Mouse (Mus musculus) myocyte (in vitro differentiated cells): ENCODE data around the gene Lrp11. TPM values are rescaled to one million over a fixed set of nuclear protein-coding genes. Genes with fewer than 3 reads are reported as not detected.

Source experiments
- H3K27me3 ChIP-seq: one replicate; pipeline ENCODE4 v1.6.1; 2011; ENCODE audit not compliant: control insufficient read depth, insufficient read depth, insufficient read length
- H3K36me3 ChIP-seq: one replicate; pipeline ENCODE4 v1.6.1; 2011; ENCODE audit not compliant: control insufficient read depth, insufficient read depth
- H3K4me2 ChIP-seq: one replicate; pipeline ENCODE4 v1.6.1; 2011; ENCODE audit warnings: low read depth, control low read depth
- H3K4me3 ChIP-seq: one replicate; pipeline ENCODE4 v1.5.1; 2011; ENCODE audit warnings: mild to moderate bottlenecking, control low read depth, moderate library complexity
- H3K79me2 ChIP-seq: one replicate; pipeline ENCODE4 v1.6.1; 2011; ENCODE audit not compliant: control insufficient read depth, insufficient read depth
- H3ac ChIP-seq: one replicate; pipeline ENCODE4 v1.6.1; 2011; ENCODE audit not compliant: control insufficient read depth, insufficient read length
- CEBPB ChIP-seq: IDR thresholded peaks from 2 replicates; pipeline ENCODE4 v1.6.1; 2011; ENCODE audit warnings: mild to moderate bottlenecking, moderate library complexity; ENCODE audit not compliant: poor library complexity, insufficient read depth, severe bottlenecking
- E2F4 ChIP-seq: IDR thresholded peaks from one replicate; pipeline ENCODE4 v1.6.1; 2011; ENCODE audit warnings: mild to moderate bottlenecking, control low read depth, moderate library complexity; ENCODE audit not compliant: insufficient read depth
- MAX ChIP-seq: IDR thresholded peaks from one replicate; pipeline ENCODE4 v1.6.1; 2011; ENCODE audit warnings: low read depth, mild to moderate bottlenecking, control low read depth
- MYOD1 ChIP-seq, 3 experiments: IDR thresholded peaks; one replicate each; pipeline ENCODE4 v1.6.1; 2011; ENCODE audit warnings: control low read depth in 2 of 3, low read depth in 2 of 3, mild to moderate bottlenecking in 2 of 3, moderate library complexity in 1 of 3; ENCODE audit not compliant: insufficient read length in 2 of 3, control insufficient read depth in 1 of 3
- MYOG ChIP-seq, 3 experiments: IDR thresholded peaks; one replicate each; pipeline ENCODE4 v1.6.1; 2011; ENCODE audit warnings: control low read depth in 2 of 3, low read depth in 2 of 3, mild to moderate bottlenecking in 2 of 3; ENCODE audit not compliant: insufficient read length in 2 of 3, control insufficient read depth in 1 of 3, insufficient read depth in 1 of 3
- POLR2A ChIP-seq: IDR thresholded peaks from one replicate; pipeline ENCODE4 v1.6.1; 2011; ENCODE audit warnings: low read depth, mild to moderate bottlenecking, control low read depth, moderate library complexity; ENCODE audit not compliant: insufficient read length
- POLR2AphosphoS2 ChIP-seq: IDR thresholded peaks from one replicate; pipeline ENCODE4 v1.6.1; 2011; ENCODE audit warnings: low read depth, control low read depth; ENCODE audit not compliant: insufficient read length
- REST ChIP-seq: IDR thresholded peaks from one replicate; pipeline ENCODE4 v1.6.1; 2011; ENCODE audit warnings: mild to moderate bottlenecking, control low read depth, moderate library complexity; ENCODE audit not compliant: insufficient read depth, insufficient read length
- SRF ChIP-seq: IDR thresholded peaks from one replicate; pipeline ENCODE4 v1.6.1; 2011; ENCODE audit warnings: low read depth; ENCODE audit not compliant: control insufficient read depth, insufficient read length
- TCF12 ChIP-seq: IDR thresholded peaks from one replicate; pipeline ENCODE4 v1.6.1; 2011; ENCODE audit warnings: mild to moderate bottlenecking, control low read depth; ENCODE audit not compliant: poor library complexity, insufficient read depth, severe bottlenecking
- TCF3 ChIP-seq: IDR thresholded peaks from one replicate; pipeline ENCODE4 v1.6.1; 2011; ENCODE audit warnings: low read depth, control low read depth; ENCODE audit not compliant: insufficient read length
- USF1 ChIP-seq: IDR thresholded peaks from one replicate; pipeline ENCODE4 v1.6.1; 2011; ENCODE audit warnings: low read depth, mild to moderate bottlenecking, control low read depth, moderate library complexity
- polyA plus RNA-seq: library from polyadenylated mRNA; unstranded; fragments of >200 nt; fragmentation: generic; extraction: Trizol; gene quantifications from one replicate; pipeline ENCODE4 v1.2.1, GENCODE M21; 2012; ENCODE audit warnings: missing spikeins

The Lrp11 gene
- polyA plus RNA-seq, 1 experiment: 4.8 TPM

DNA sequence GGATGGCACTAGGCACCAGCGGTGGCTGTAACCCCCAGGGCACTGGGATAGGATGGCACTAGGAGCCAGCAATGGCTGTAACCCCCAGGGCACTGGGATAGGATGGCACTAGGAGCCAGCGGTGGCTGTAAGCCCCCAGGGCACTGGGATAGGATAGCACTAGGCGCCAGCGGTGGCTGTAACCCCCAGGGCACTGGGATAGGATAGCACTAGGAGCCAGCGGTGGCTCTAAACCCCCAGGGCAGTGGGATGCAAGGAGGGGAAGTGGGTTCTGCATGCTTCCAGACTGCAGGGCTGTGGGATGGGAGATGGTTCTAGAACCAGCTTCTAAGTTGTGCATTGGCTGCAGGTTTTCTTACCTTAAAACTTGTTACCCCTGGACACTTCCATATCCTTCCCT is 31.1 kb downstream of the Lrp11 start:
- no peaks in the 10 kb centered on the region for H3K36me3 ChIP-seq
- no peak overlapping the region for H3K4me2 ChIP-seq
- no peaks in the 10 kb centered on the region for H3K27me3 ChIP-seq
- H3ac ChIP-seq: no peak overlapping the region
- no peaks in the 10 kb centered on the region for H3K79me2 ChIP-seq
- TF ChIP-seq POLR2A (no peak), MYOG (IDR thresholded peaks at IDR 0.05; ENCODE audit: control insufficient read depth in 1 of 3, insufficient read depth in 1 of 3, insufficient read length in 2 of 3, low read depth in 2 of 3) (no peak), POLR2AphosphoS2 (no peak), MYOD1 (IDR thresholded peaks at IDR 0.05; ENCODE audit: control insufficient read depth in 1 of 3, insufficient read length in 2 of 3, low read depth in 2 of 3) (no peak), MAX (no peak), USF1 (no peak), SRF (no peak), TCF3 (no peak)
- H3K4me3 ChIP-seq: no peak overlapping the region

- Histone ChIP-seq H3K4me2 (no peak overlapping the region), H3ac (no peak overlapping the region), H3K79me2 (no peaks in the 10 kb centered on the region), H3K4me3 (no peak overlapping the region), H3K27me3 (no peaks in the 10 kb centered on the region), H3K36me3 (no peaks in the 10 kb centered on the region)
- no peak for TF ChIP-seq MYOG (IDR thresholded peaks at IDR 0.05; ENCODE audit: control insufficient read depth in 1 of 3, insufficient read depth in 1 of 3, insufficient read length in 2 of 3, low read depth in 2 of 3)
- no peak for TF ChIP-seq MYOD1 (IDR thresholded peaks at IDR 0.05; ENCODE audit: control insufficient read depth in 1 of 3, insufficient read length in 2 of 3, low read depth in 2 of 3)
- no peak for TF ChIP-seq POLR2AphosphoS2
- no peak for TF ChIP-seq TCF12
- TF ChIP-seq E2F4: no peak
- no peak for TF ChIP-seq TCF3
- no peak for TF ChIP-seq USF1
- TF ChIP-seq REST: no peak
- TF ChIP-seq CEBPB: no peak
- TF ChIP-seq SRF: no peak
- TF ChIP-seq MAX: no peak
- TF ChIP-seq POLR2A: no peak
Observed at GRCm38 (mm10) chr10:7622378-7622777, 32.8 kb downstream of the Lrp11 start.

DNA sequence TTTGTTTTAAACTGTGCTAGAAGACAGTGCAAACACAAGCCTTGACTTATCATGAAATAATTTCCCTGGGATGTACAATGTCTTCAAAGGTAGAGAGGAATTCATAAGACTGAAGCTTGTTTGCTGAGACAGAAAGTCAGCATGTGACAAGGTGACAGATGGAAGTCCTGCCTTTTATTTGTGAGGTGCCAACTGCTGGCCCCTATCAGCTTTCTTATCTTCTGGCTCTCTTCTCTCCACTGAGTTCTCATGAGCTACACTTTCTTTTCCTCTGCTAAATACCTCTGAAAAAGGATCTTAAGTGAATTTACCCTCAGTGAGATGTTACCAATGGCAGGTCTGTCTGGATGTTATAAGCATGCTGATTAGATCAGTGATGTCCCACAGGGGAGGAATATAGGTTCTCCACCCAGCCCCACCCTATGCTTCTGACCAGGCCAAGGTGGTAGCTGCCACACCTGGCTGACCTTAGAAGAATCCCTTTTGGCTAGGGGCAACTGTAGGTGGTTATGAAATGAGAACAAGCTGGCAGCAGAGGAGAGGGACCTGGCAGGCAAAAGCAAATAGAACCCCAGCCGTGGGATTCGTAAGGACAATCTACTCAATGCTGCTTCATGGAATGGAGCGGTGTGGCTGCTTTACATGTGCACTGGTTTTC is 34.4 kb downstream of the Lrp11 start:
- Histone ChIP-seq H3K4me3 (no peak overlapping the region), H3K36me3 (peaks cover 3% of the 10 kb centered on the region), H3K4me2 (no peak overlapping the region), H3K79me2 (no peaks in the 10 kb centered on the region), H3K27me3 (no peaks in the 10 kb centered on the region), H3ac (no peak overlapping the region)
- no peak for TF ChIP-seq TCF12
- TF ChIP-seq POLR2A: no peak
- TF ChIP-seq USF1: no peak
- no peak for TF ChIP-seq SRF
- no peak for TF ChIP-seq TCF3
- TF ChIP-seq MYOG (IDR thresholded peaks at IDR 0.05; ENCODE audit: control insufficient read depth in 1 of 3, insufficient read depth in 1 of 3, insufficient read length in 2 of 3, low read depth in 2 of 3): no peak
- TF ChIP-seq CEBPB: no peak
- TF ChIP-seq E2F4: no peak
- no peak for TF ChIP-seq MYOD1 (IDR thresholded peaks at IDR 0.05; ENCODE audit: control insufficient read depth in 1 of 3, insufficient read length in 2 of 3, low read depth in 2 of 3)
- TF ChIP-seq POLR2AphosphoS2: no peak
- no peak for TF ChIP-seq REST
- no peak for TF ChIP-seq MAX

- no peak for TF ChIP-seq MAX
- TF ChIP-seq TCF12: no peak
- no peak for TF ChIP-seq REST
- no peak for TF ChIP-seq POLR2A
- no peak for TF ChIP-seq E2F4
- TF ChIP-seq SRF: no peak
- TF ChIP-seq POLR2AphosphoS2: no peak
- no peak for TF ChIP-seq TCF3
- Histone ChIP-seq H3ac (no peak overlapping the region), H3K27me3 (no peaks in the 10 kb centered on the region), H3K4me2 (no peak overlapping the region), H3K36me3 (peaks cover 21% of the 10 kb centered on the region), H3K4me3 (no peak overlapping the region), H3K79me2 (no peaks in the 10 kb centered on the region)
Observed at GRCm38 (mm10) chr10:7629092-7629491, 39.5 kb downstream of the Lrp11 start.

DNA sequence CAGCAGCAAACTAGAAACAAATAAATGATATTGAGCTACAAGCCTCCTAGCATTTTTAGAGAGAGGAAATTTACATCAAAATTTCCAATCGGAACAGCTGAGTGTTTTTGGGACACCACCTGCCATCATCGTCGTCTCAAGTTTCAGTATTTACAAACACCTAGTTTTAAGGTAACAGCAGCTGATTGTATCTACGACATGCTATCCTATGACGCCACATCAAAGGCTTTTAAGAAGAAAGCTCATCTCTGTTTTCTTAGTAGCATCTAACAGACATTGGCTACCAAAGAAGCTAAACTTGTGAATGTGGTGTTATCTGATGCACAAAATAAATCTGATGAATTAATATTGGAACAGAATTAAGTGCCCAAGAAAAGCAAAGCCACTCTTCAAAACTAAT is 40.7 kb downstream of the Lrp11 start:
- TF ChIP-seq MYOG (IDR thresholded peaks at IDR 0.05; ENCODE audit: control insufficient read depth in 1 of 3, insufficient read depth in 1 of 3, insufficient read length in 2 of 3, low read depth in 2 of 3) (no peak), MYOD1 (IDR thresholded peaks at IDR 0.05; ENCODE audit: control insufficient read depth in 1 of 3, insufficient read length in 2 of 3, low read depth in 2 of 3) (no peak), TCF3 (no peak), SRF (no peak)
- Histone ChIP-seq H3K27me3 (no peaks in the 10 kb centered on the region), H3K79me2 (no peaks in the 10 kb centered on the region), H3ac (no peak overlapping the region), H3K4me2 (no peak overlapping the region), H3K36me3 (peaks cover 21% of the 10 kb centered on the region), H3K4me3 (no peak overlapping the region)
